Mouse (Mus musculus): Measurements from ENCODE around the gene Olfr73. TPM values are rescaled to one million over a fixed set of nuclear protein-coding genes. Genes with fewer than 3 reads are reported as not detected.

Gene Olfr73
- polyA plus RNA-seq (2012; rRNA removed; ENCODE audit: low replicate concordance), result not detected in 2 replicates

GRCm38 (mm10) chr2:88037599-88037998 lies at the start of gene Olfr73:
Olfr73 (minus strand) TSS chr2:88037699.

GRCm38 (mm10) chr2:88071730-88072129 lies 34.2 kb upstream of the Olfr73 start, which contains the start of gene Olfr1163:
Olfr1163 (minus strand) TSS chr2:88071830.

GRCm38 (mm10) chr2:88051029-88051428 lies 13.5 kb upstream of the Olfr73 start, which contains the start of gene Olfr1162:
Olfr1162 (minus strand) TSS chr2:88051129.

GRCm38 (mm10) chr2:88022474-88022873 lies 15.0 kb downstream of the Olfr73 start, which contains the start of gene Olfr1161:
Olfr1161 (plus strand) TSS chr2:88022774.

GRCm38 (mm10) chr2:88007515-88008318 lies 29.8 kb downstream of the Olfr73 start, which contains the start of gene Olfr1160:
Olfr1160 (minus strand) TSS chr2:88008268.

GRCm38 (mm10) chr2:87989813-87990212 lies 47.7 kb downstream of the Olfr73 start, which contains the start of gene Olfr1158:
Olfr1158 (plus strand) TSS chr2:87990113.

Other genes starting within 250 kb of the Olfr73 start
- gene Olfr1143, start 237.1 kb downstream of the Olfr73 start, polyA plus RNA-seq (2012; rRNA removed; ENCODE audit: low replicate concordance), result not detected in 2 replicates
- not detected in 2 replicates for gene Olfr1145, start 227.9 kb downstream of the Olfr73 start, polyA plus RNA-seq (2012; rRNA removed; ENCODE audit: low replicate concordance)
- not detected in 2 replicates for gene Olfr1148, start 207.2 kb downstream of the Olfr73 start, polyA plus RNA-seq (2012; rRNA removed; ENCODE audit: low replicate concordance)
- not detected in 2 replicates for gene Olfr1150-ps1, start 193.7 kb downstream of the Olfr73 start, polyA plus RNA-seq (2012; rRNA removed; ENCODE audit: low replicate concordance)
- gene Olfr1151, start 181.8 kb downstream of the Olfr73 start, polyA plus RNA-seq (2012; rRNA removed; ENCODE audit: low replicate concordance), result not detected in 2 replicates
- not detected in 2 replicates for gene Olfr1152, start 171.2 kb downstream of the Olfr73 start, polyA plus RNA-seq (2012; rRNA removed; ENCODE audit: low replicate concordance)
- gene Olfr1153, start 142.7 kb downstream of the Olfr73 start, polyA plus RNA-seq (2012; rRNA removed; ENCODE audit: low replicate concordance), result not detected in 2 replicates
- not detected in 2 replicates for gene Olfr1154, start 132.5 kb downstream of the Olfr73 start, polyA plus RNA-seq (2012; rRNA removed; ENCODE audit: low replicate concordance)
- not detected in 2 replicates for gene Olfr1155, start 92.6 kb downstream of the Olfr73 start, polyA plus RNA-seq (2012; rRNA removed; ENCODE audit: low replicate concordance)
- gene Olfr1156, start 84.6 kb downstream of the Olfr73 start, polyA plus RNA-seq (2012; rRNA removed; ENCODE audit: low replicate concordance), result not detected in 2 replicates
- gene Olfr1157, start 69.4 kb downstream of the Olfr73 start, polyA plus RNA-seq (2012; rRNA removed; ENCODE audit: low replicate concordance), result not detected in 2 replicates
- not detected in 2 replicates for gene Olfr74, start 63.0 kb downstream of the Olfr73 start, polyA plus RNA-seq (2012; rRNA removed; ENCODE audit: low replicate concordance)
- gene Olfr1158, start 47.6 kb downstream of the Olfr73 start, polyA plus RNA-seq (2012; rRNA removed; ENCODE audit: low replicate concordance), result not detected in 2 replicates
- gene Olfr1160, start 29.4 kb downstream of the Olfr73 start, polyA plus RNA-seq (2012; rRNA removed; ENCODE audit: low replicate concordance), result not detected in 2 replicates
- gene Olfr1161, start 14.9 kb downstream of the Olfr73 start, polyA plus RNA-seq (2012; rRNA removed; ENCODE audit: low replicate concordance), result not detected in 2 replicates
- not detected in 2 replicates for gene Olfr1162, start 13.4 kb upstream of the Olfr73 start, polyA plus RNA-seq (2012; rRNA removed; ENCODE audit: low replicate concordance)
- gene Olfr1163, start 34.1 kb upstream of the Olfr73 start, polyA plus RNA-seq (2012; rRNA removed; ENCODE audit: low replicate concordance), result not detected in 2 replicates
- gene Olfr1164, start 56.3 kb upstream of the Olfr73 start, polyA plus RNA-seq (2012; rRNA removed; ENCODE audit: low replicate concordance), result not detected in 2 replicates
- not detected in 2 replicates for gene Olfr1166, start 90.6 kb upstream of the Olfr73 start, polyA plus RNA-seq (2012; rRNA removed; ENCODE audit: low replicate concordance)
- gene Olfr1167, start 117.5 kb upstream of the Olfr73 start, polyA plus RNA-seq (2012; rRNA removed; ENCODE audit: low replicate concordance), result not detected in 2 replicates
- gene Olfr1168, start 144.2 kb upstream of the Olfr73 start, polyA plus RNA-seq (2012; rRNA removed; ENCODE audit: low replicate concordance), result not detected in 2 replicates
- gene Olfr1170, start 190.6 kb upstream of the Olfr73 start, polyA plus RNA-seq (2012; rRNA removed; ENCODE audit: low replicate concordance), result not detected in 2 replicates
- not detected in 2 replicates for gene Olfr1173, start 242.2 kb upstream of the Olfr73 start, polyA plus RNA-seq (2012; rRNA removed; ENCODE audit: low replicate concordance)